Mouse (Mus musculus) left cerebral cortex, postnatal 10 days (tissue): Measurements from ENCODE around the gene Relt. TPM values are rescaled to one million over a fixed set of nuclear protein-coding genes. Genes with fewer than 3 reads are reported as not detected.
"Not testable (repeated sequence)": the region's sequence is repeated elsewhere in the genome, so short reads cannot be mapped to it uniquely, and the experiment has no call there.

Source experiments
- DNase-seq, 2 experiments: peaks; one replicate each; pipeline ENCODE4 v3.0.0; 2021 to 2022; ENCODE audit warnings: low spot score in 2 of 2, mixed read lengths in 1 of 2; ENCODE audit errors: extremely low spot score in 1 of 2
- intact Hi-C: fragments of 180-260 bp; cut with DNase I; formaldehyde crosslinking; loops from one replicate; pipeline ENCODE4 v1.15.1; 2025
- total RNA-seq, 2 experiments: library from RNA; stranded (reverse); gene quantifications; 2 replicates each; pipeline ENCODE4 v1.2.3; 2021

The Relt gene
- total RNA-seq, 2 experiments from 2014 or later, result 9.0 to 9.4 TPM

GRCm38 (mm10) chr7:100853396-100853795 lies 9.8 kb downstream of the Relt start:
- DNase-seq, result no peak
- intact Hi-C loops, result no loop called here

GRCm38 (mm10) chr7:100851481-100852356 lies 11.5 kb downstream of the Relt start:
- DNase-seq, result no peak
- intact Hi-C loops, result no loop called here

- peak in 1 of 2 experiments; percentile 7 for DNase-seq
- intact Hi-C loops, result no loop called here
These were observed 13.7 kb downstream of the Relt start for GRCm38 (mm10) chr7:100849508-100849907.

DNA sequence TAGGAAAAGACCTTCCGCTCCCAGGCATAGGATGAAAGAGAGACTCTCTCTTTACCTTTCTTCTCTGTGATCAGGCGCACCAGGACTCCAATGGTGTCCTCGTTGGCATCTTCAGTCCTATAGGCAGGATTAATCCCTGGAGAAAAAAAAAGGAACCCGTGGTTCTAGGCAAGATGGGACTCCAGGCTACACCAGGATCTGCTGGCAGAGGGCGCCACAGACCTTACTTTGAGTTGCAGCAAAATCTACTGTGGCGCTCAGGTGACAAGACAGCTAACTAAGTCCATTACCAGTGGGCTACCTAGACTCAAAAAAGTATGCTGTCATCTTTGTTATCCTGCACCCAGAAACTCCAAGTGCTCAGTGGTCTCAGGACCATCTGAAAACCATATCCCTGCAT lies 14.5 kb downstream of the Relt start:
- intact Hi-C loops, result no loop called here
- DNase-seq, result peak; percentile 62 to 81

DNA sequence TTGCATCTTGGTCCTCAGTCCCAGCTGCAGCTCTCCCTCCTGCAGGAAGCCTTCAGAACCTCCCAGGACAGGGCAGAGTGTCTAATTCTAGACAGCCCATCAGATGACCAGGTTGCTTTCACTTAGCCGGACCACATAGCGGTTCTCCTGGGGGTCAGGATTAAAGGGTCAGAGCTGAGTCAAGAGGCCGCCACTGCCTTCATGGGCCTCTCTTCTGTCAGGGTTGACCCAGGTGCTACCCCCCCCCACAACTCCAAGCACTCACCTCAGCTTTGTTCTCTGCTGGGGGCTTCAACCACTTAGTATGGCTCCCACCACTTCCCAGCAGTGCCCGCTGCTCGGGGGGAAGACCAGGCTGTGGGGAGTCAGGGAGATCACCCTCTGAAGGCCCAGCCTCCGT lies 16.1 kb downstream of the Relt start:
- intact Hi-C loops, result no loop called here
- no peak for DNase-seq

- intact Hi-C loops, DNase-seq: not testable (repeated sequence)
These were observed 17.2 kb downstream of the Relt start for GRCm38 (mm10) chr7:100846033-100846432.

DNA sequence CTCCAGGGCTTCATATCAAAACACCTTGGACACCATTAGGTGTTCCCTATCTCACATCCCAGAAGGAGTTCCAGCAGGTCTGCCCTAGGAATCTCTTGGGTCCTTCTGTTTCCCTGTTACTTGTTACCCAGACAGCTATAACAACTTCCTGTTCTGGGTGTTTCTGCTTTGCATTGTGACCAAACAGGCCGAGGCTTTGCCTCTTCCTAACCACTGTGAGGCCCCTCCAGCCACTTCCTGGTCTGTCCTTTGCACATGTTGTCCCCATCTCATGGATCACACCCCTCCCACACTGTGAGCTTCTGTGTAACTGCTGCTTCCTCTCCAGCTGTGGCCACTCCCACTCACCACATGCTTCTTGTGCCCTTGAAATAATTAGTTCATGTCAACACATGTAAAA lies 17.8 kb downstream of the Relt start:
- intact Hi-C loops, result no loop called here
- DNase-seq, result peak; percentile 49 to 78

DNA sequence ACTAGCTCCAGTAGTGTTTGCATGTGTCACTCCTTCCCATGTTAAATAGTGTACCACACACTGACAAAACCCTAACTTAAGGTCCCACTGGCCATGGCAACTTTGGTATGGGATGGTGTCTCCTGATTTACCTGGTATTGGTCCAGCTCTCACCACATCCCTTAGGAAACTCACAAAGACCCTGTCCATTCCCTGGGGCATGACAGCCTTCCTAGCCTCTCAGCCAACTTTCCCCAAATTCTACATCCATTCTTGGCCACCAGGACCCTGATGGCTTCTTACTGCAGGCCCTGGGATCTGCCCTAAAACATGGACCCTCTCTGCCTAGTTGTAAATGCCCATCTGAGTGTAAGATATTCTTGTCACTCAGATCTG lies 18.2 kb downstream of the Relt start:
- no peak for DNase-seq
- intact Hi-C loops, result no loop called here

DNA sequence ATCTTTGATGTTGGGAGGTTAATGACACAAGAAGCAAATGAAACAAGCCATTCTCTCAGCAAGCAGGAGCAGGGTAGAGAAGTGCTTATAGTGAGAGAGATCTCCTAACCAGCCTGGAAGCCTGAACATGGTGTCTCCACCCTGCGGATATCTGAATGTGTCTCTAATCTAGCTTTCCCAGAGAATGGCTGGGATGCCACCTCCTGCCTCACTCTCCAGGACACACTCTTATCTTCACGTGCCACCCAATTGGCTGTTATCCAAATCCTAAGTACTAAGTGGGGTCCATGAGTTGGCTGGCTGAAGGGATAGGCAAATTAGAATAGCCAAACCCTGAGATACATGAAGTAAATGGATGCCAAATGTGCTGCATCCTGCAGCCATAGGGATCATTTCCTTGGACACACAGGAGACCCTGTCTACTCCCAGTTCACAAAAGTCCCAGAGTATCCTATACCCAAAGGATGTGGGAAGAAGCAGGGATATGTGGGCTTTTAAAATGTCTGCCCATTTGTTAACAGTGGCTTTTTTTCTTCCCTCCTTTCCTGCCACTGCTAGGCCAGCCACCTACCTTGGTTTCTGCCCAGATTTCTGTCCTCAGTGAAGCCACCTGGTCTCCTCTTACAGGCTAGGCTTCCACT lies 18.7 kb downstream of the Relt start:
- intact Hi-C loops, result no loop called here
- DNase-seq, result no peak

- intact Hi-C loops, result no loop called here
- no peak for DNase-seq
These were observed 19.4 kb downstream of the Relt start for GRCm38 (mm10) chr7:100843866-100844265.

GRCm38 (mm10) chr7:100842175-100842574 lies 21.1 kb downstream of the Relt start:
- intact Hi-C loops, result no loop called here
- no peak for DNase-seq

DNA sequence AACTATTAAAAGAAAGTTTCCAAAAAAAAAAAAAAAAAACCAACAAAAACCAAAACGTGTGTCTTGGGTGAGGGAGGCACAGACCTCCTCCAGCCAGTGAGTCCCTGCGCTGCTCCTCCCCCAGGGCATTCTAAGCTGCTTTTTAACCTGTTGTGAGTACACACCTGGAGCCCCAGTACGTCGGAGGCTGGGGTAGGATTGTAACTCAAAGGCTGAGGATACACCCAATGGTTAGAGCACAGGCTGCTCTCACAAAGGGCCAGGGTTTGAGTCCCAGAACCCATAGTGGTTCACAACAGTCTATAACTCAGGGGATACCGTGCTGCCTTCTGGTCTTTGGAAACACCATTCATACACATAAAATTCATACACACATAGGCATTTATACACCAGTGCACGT lies 21.6 kb downstream of the Relt start:
- no peak for DNase-seq
- intact Hi-C loops, result no loop called here

- intact Hi-C loops, result no loop called here
- no peak for DNase-seq
These were observed 22.3 kb downstream of the Relt start for GRCm38 (mm10) chr7:100840906-100841305.

DNA sequence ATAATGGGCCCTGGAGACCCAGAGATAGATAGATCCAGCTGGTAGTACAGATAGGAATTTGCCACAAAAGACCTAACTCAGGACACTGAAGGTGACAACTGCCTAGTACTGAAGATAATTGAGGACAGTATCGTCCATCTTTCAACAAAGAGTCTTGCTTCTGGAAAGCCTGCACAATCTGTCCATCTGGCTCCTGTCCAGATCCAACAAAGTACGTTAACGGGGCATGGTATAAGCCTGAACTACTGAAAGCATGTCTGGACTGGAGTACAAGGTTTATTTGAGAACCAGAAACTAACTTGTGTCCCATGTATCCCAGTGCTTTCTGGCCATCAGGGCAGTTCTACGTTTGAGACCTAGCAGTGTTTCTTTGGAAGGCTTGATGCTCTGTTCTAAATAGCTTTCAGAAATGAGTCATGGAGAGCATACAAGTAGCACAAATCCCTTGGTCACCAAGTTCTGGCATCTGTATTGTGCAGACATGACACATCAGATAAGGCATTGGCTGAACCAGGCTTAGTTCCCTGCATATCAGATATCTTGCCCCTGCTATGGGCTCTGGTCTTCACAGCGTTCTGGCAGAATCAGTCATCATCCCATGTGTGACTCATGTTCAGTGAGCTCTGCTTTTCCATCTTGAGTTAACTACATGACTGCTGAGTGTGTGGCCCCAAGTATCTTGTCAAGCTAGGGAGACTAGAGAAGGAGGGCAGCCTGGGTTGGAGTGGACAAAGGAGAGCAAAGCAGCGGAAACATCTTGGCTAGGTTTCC lies 23.4 kb downstream of the Relt start:
- intact Hi-C loops, result no loop called here
- DNase-seq, result no peak

DNA sequence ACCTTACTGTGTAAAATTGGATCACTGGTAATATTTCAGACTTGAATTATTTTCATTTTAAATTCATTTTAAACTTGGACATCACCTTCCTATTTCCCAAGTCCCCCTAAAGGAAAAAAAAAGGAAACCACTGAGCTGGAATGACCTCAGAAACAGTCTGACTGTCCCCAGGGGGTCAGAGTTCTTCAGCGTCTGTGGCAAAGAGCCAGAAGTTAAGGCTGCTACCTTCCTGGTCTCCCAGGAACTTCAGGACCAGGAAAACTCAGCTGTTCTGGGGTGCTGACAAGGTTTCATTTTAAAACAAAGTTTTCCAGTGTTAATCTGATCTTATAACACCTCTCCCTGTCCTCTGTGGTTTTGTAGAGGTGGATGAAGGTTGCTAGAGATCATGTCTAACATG lies 25.5 kb downstream of the Relt start:
- no peak for DNase-seq
- intact Hi-C loops, result no loop called here

GRCm38 (mm10) chr7:100836657-100837056 lies 26.6 kb downstream of the Relt start:
- intact Hi-C loops, result no loop called here
- no peak for DNase-seq

- intact Hi-C loops, result no loop called here
- DNase-seq, result no peak
These were observed 27.5 kb downstream of the Relt start for GRCm38 (mm10) chr7:100835711-100836110.

DNA sequence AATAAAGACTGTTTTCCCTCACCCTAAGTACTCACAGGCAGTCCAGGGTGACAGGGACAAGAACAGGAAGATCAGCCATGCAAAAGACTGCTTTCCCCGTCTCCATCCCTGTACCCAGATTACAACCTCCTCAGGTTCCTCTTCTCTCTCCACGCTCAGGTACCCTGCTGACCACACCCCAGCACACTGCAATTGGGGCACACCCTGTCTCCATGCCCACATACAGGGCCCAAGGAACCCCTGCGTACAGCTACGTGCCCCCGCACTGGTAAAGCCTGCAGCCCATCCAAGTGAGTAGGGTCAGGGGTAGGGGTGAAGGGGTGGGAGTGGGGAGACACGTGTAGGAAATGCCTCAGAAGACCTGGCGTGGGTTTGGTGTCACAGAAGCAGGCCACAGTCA lies 28.1 kb downstream of the Relt start:
- no peak for DNase-seq
- intact Hi-C loops, result no loop called here

DNA sequence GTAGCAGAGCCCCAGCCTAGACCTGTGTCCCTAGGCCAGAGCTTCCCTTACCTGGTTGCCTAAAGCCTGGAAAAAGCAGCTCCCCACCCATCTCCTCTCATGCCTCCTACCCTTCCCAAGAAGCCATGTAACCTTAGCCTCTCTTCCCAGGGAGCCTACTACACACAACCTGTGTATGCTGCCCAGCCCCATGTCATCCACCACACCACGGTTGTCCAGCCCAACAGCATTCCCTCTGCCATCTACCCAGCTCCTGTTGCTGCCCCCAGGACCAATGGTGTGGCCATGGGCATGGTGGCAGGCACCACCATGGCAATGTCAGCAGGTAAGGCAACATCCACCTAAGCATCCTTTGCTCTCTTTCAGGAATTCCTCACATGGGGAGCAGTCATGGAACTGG lies 29.4 kb downstream of the Relt start:
- DNase-seq, result no peak
- intact Hi-C loops, result no loop called here

DNA sequence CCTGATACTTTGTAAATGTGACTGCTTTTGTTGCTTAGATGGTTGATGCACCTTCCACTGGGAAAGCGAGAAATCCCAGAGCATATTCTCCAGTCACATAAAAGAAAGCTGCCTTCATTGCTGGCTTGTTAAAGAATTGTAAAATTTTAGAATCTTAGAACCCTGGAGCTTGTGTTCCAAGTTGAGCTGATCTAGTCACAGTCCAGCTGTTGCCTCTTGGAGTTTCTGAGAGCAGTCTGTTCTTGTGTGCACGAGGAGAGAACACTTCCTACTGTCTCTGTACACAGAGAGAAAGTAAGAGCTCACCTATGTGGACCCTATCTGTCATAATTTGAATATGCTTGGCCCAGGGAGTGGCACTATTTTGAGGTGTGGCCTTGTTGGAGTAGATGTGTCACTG lies 34.7 kb downstream of the Relt start:
- DNase-seq, result no peak
- intact Hi-C loops, result no loop called here
